Mouse (Mus musculus): ENCODE measurements at regions not wholly inside any gene's neighbourhood (a gene's known extent, or its start where the extent isn't known, plus 50 kb on each side); places are given as distances from the start of the nearest gene placed in this dataset.

DNA sequence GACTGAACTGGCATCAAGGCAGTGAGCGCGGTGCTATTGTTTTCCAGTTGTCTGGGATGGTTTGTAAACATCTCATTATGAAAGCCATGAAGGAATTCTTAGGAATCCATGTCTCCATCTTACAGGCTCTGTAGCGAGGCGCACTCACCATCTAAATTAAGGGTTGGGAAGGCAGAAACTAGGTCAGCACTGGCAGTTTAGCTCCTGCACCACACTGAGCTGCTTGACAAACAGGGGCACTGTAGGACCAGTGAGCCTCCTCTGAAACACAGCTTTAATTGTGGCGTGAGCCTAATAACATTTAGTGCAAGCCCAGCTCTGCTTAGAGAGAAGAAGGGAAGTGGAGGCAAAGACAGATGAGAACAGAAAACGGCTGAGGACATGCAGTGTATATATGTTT is 387.1 kb upstream of the Slc35b3 start:
- no peaks in the 10 kb centered on the region for H3K9me3 ChIP-seq (replicated peaks; ENCODE audit: insufficient read depth, low read length)
- H3K9ac ChIP-seq (ENCODE audit: control insufficient read depth, low read depth, low read length, poor library complexity, severe bottlenecking), result no peak overlapping the region
- no peak for TF ChIP-seq TAL1 (IDR thresholded peaks at IDR 0.05; ENCODE audit: low read length)
- TF ChIP-seq RCOR1 (IDR thresholded peaks at IDR 0.05; ENCODE audit: low read depth, low read length), result no peak
- no peak for TF ChIP-seq POLR2A (IDR thresholded peaks at IDR 0.05; ENCODE audit: control insufficient read depth in 1 of 2, insufficient read depth in 1 of 2, low read depth in 1 of 2, low read length in 2 of 2, poor library complexity in 1 of 2)
- TF ChIP-seq GABPA (IDR thresholded peaks at IDR 0.05; ENCODE audit: low read depth, low read length), result no peak
- no peaks in the 10 kb centered on the region for H3K4me1 ChIP-seq (ENCODE audit: control insufficient read depth in 1 of 2, insufficient read depth in 2 of 2, low read length in 2 of 2)
- no peak overlapping the region for H3K27ac ChIP-seq (ENCODE audit: control insufficient read depth, low read depth, low read length)
- H3K4me3 ChIP-seq (ENCODE audit: control insufficient read depth in 1 of 2, insufficient read depth in 1 of 2, low read depth in 2 of 2, low read length in 2 of 2), result no peak overlapping the region
- no peak for DNase-seq (ENCODE audit: low read depth, low spot score)
- H3K36me3 ChIP-seq (ENCODE audit: control insufficient read depth in 1 of 2, insufficient read depth in 2 of 2, low read length in 2 of 2), result no peaks in the 10 kb centered on the region
- no peaks in the 10 kb centered on the region for H3K27me3 ChIP-seq (ENCODE audit: control insufficient read depth in 1 of 2, insufficient read depth in 2 of 2, low read length in 2 of 2)
- H3K79me2 ChIP-seq (ENCODE audit: control insufficient read depth, insufficient read depth, low read length, poor library complexity), result no peaks in the 10 kb centered on the region

DNA sequence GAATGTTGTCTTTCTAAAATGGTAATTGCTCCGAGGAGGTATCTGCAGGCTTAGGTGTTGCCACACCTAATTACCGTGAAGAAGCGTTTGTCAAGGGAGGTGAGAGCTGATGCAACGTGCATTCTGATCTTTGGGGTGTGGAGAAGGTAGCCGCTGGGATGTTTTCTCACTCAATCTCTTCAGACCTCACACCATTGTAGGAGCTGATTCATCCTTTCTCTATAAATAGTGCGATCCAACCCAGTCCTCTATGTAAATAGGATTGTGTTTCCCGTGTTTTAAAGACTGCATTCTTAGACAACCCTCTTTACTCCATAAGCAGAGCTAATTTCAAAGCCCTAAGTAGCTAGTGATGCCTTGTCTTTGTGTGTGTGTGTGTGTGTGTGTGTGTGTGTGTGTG is 374.2 kb upstream of the Slc35b3 start:
- no peak overlapping the region for H3K4me3 ChIP-seq (ENCODE audit: control insufficient read depth in 1 of 2, insufficient read depth in 1 of 2, low read depth in 2 of 2, low read length in 2 of 2)

DNA sequence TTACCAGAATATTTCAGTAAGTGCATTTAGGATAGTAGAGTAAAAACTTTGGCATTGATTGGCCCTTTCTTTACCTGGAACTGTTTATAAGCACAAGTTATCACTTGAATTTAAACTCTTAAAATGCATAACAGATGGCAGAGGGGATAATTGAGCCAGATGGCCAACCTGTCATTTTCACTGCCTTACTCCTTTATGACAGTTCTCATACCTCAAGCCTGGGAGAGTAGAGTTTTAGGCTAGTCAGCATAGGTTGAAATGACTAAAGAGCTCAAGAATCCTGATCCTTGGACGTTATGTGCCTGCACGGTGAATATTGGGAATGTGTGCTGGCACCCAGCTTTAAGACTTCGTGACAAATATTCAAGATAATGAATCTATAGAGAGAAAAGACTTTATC is 369.1 kb upstream of the Slc35b3 start:
- Histone ChIP-seq H3K4me3 (ENCODE audit: control insufficient read depth in 1 of 2, insufficient read depth in 1 of 2, low read depth in 2 of 2, low read length in 2 of 2) (no peak overlapping the region), H3K9ac (ENCODE audit: control insufficient read depth, low read depth, low read length, poor library complexity, severe bottlenecking) (no peak overlapping the region), H3K36me3 (ENCODE audit: control insufficient read depth in 1 of 2, insufficient read depth in 2 of 2, low read length in 2 of 2) (no peaks in the 10 kb centered on the region), H3K27me3 (ENCODE audit: control insufficient read depth in 1 of 2, insufficient read depth in 2 of 2, low read length in 2 of 2) (no peaks in the 10 kb centered on the region), H3K4me1 (ENCODE audit: control insufficient read depth in 1 of 2, insufficient read depth in 2 of 2, low read length in 2 of 2) (no peaks in the 10 kb centered on the region), H3K27ac (ENCODE audit: control insufficient read depth, low read depth, low read length) (no peak overlapping the region), H3K9me3 (replicated peaks; ENCODE audit: insufficient read depth, low read length) (no peaks in the 10 kb centered on the region), H3K79me2 (ENCODE audit: control insufficient read depth, insufficient read depth, low read length, poor library complexity) (no peaks in the 10 kb centered on the region)
- TF ChIP-seq CTCF (IDR thresholded peaks at IDR 0.05 in 2 of 3, conservative IDR thresholded peaks at IDR 0.05 in 1 of 3; ENCODE audit: control insufficient read depth in 1 of 3, insufficient read depth in 1 of 3, low read depth in 2 of 3, low read length in 3 of 3, poor library complexity in 1 of 3, severe bottlenecking in 1 of 3) (no peak), BHLHE40 (IDR thresholded peaks at IDR 0.05; ENCODE audit: borderline replicate concordance, low read depth, low read length) (no peak), UBTF (IDR thresholded peaks at IDR 0.05; ENCODE audit: borderline replicate concordance, insufficient read depth, low read depth, low read length) (no peak), MYC (IDR thresholded peaks at IDR 0.05; ENCODE audit: low read depth, low read length) (no peak), MEF2A (IDR thresholded peaks at IDR 0.05; ENCODE audit: extremely low read depth, insufficient replicate concordance, low read depth, low read length, poor library complexity, severe bottlenecking) (no peak), GABPA (IDR thresholded peaks at IDR 0.05; ENCODE audit: low read depth, low read length) (no peak), EP300 (IDR thresholded peaks at IDR 0.05; ENCODE audit: low read depth in 1 of 2, low read length in 2 of 2) (no peak), E2F4 (IDR thresholded peaks at IDR 0.05; ENCODE audit: borderline replicate concordance, low read depth, low read length) (no peak), TCF12 (IDR thresholded peaks at IDR 0.05; ENCODE audit: low read depth, low read length) (no peak), MAX (IDR thresholded peaks at IDR 0.05; ENCODE audit: low read length) (no peak), KAT2A (conservative IDR thresholded peaks at IDR 0.05; ENCODE audit: low read depth, low read length) (no peak)
- no peak for DNase-seq (ENCODE audit: low read depth, low spot score)

More for the DNA sequence above, 374.2 kb upstream of the Slc35b3 start:
- Histone ChIP-seq H3K9ac (ENCODE audit: control insufficient read depth, low read depth, low read length, poor library complexity, severe bottlenecking) (no peak overlapping the region), H3K79me2 (ENCODE audit: control insufficient read depth, insufficient read depth, low read length, poor library complexity) (no peaks in the 10 kb centered on the region), H3K9me3 (replicated peaks; ENCODE audit: insufficient read depth, low read length) (no peaks in the 10 kb centered on the region), H3K27ac (ENCODE audit: control insufficient read depth, low read depth, low read length) (no peak overlapping the region), H3K27me3 (ENCODE audit: control insufficient read depth in 1 of 2, insufficient read depth in 2 of 2, low read length in 2 of 2) (no peaks in the 10 kb centered on the region), H3K36me3 (ENCODE audit: control insufficient read depth in 1 of 2, insufficient read depth in 2 of 2, low read length in 2 of 2) (no peaks in the 10 kb centered on the region), H3K4me1 (ENCODE audit: control insufficient read depth in 1 of 2, insufficient read depth in 2 of 2, low read length in 2 of 2) (no peaks in the 10 kb centered on the region)
- TF ChIP-seq E2F4 (IDR thresholded peaks at IDR 0.05; ENCODE audit: borderline replicate concordance, low read depth, low read length) (no peak), ZMIZ1 (IDR thresholded peaks at IDR 0.05; ENCODE audit: low read depth, low read length) (no peak), POLR2AphosphoS5 (IDR thresholded peaks at IDR 0.05; ENCODE audit: borderline replicate concordance, low read depth, low read length) (no peak)
- DNase-seq (ENCODE audit: low read depth, low spot score), result no peak
